Mouse (Mus musculus): ENCODE results near the gene Vmn1r85. TPM values are rescaled to one million over a fixed set of nuclear protein-coding genes. Genes with fewer than 3 reads are reported as not detected.

The Vmn1r85 gene
- not detected in 4 replicates for total RNA-seq (2023)

DNA sequence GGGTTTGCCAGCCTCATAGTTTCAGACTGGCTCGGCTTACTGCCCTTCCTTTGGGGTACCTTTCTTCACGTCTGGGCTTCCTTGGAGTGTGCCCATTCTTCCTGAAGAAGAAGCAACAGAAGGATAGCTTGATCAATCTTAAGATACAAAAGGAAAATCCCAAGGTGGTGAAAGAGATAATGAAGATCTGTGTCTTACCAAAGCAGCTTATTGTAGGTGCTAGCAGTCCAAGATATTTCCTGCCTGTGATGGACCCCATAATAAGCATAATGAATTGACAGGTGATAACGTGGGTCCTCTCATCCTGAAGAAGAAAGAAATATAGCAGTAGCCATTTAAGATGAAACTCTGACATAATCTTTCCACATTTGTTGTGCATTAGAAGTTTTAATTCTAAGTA is at the start of gene Vmn1r85:
Gene Vmn1r85, minus strand, starts transcription at position 101 of the 400 bp plus-strand sequence.

GRCm38 (mm10) chr7:13140057-13140456 is 45.1 kb upstream of the Vmn1r85 start, which contains the start of gene Vmn1r87:
Vmn1r87 (minus strand) TSS chr7:13140157.

GRCm38 (mm10) chr7:13119817-13120216 is 24.8 kb upstream of the Vmn1r85 start, which contains the start of gene Vmn1r86:
Vmn1r86 (minus strand) TSS chr7:13119917.

DNA sequence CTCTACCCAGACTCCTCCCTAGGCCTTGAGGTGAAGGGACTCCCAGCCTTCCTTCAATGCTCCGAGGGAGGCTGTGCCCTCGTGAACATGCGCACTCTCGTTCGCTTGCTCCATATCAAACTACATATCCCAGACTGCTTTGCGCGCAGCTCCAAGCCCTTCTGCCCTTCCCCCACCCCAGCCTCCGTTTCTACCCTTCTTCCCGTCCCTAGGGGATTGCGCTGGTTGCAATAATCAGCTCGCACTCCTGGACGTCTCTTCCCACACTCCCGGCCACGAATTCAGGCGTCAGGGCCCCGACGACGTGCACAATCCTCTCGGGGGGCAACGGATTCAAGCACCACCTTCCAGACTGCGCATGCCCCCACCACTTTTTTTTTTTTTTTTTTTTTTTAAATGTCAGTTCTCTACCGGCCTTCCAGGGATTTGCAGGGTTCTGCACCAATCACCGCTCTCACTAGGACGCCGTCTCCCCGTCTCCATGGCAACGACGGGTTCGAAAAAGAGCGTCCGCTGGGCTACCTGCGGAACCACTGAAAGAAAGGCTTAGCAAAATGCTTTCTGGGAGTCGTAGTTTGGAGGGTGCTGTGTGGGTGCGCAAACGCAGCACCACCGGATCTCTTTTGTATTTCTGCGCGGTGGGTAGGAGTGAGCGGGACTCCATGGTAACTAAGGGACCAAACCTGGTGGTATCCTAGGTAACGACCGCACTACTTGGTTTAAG is 40.5 kb downstream of the Vmn1r85 start, which contains the start of gene Mzf1:
Gene Mzf1, minus strand, starts transcription at position 478 of the 724 bp plus-strand sequence.

DNA sequence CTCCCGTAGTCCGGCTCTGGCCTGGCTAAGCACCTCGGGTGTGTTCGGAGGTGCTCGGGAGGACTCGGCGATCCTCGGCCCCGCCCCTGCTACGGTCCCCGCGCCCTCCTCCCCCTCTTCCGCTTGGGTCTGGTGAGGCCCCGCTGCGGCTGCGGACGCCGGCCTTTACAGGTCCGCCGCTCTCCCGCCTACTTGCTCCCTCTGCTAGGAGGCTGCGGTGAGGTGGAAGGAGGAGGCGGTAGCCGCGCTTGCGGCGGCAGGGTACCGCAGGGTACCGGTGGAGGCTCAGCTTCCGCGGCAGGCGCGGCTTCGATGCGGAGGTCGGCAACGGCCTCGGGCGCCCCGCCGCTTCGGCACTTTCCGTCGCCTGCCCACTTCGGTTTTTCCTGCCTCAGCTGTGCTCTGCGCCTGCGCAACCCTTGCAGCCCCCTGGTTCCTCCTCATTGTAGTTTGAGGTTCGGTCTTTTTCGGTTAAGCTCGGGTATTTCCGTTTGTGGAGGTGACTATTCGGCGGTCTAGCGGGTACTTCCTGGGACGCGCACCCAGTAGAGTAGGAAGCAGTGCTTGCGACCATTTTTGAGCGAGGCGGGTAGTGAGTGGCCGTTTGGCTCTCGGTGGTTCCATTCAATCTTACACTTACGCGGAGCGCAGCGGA is 56.9 kb downstream of the Vmn1r85 start, which contains the start of gene Ube2m:
Gene Ube2m, minus strand, starts transcription at position 375 of the 655 bp plus-strand sequence.

DNA sequence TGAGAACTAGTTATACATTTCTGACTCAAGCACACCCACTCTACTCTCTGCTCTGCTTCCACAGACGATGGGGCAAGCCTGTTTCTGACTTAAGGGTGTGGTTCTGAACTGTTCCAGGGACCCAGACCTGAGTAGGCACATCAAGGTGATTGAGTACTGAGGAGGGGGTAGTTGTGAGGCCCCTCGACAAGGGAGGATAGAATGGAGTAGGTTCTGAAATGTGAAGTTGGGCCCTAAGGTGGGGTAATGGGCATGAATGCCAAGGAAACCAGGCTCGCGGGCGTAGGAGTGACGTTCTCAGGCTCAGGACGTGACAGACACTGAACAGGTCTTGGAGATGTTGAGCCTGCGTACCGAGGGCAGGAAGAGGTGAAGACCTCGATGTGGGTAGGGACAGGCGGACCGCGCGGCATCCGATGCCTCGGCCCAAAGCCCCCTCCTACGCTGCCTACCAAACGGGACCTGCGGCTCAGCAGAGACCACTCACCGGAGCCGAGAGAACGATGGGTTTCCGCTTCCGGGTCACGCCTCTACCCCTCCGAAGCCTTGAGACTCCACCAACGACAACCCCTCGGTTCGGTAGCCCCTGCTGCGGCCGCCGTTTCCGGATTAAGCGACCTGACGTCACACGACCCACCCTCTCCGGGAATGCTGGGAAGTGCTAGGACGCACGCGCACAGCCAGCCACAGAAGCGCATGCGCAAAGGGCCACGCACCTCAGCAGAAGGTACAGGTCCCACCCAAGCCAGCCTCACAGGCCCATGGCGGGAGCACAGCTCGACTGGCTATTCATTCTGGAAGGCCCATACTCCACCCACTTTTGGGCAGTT is 60.6 kb downstream of the Vmn1r85 start, which contains the start of gene Chmp2a:
Gene Chmp2a, minus strand, starts transcription at position 660 of the 830 bp plus-strand sequence.

Other genes starting within 250 kb of the Vmn1r85 start
- 1.9 to 3.0 TPM (median 2.3 TPM) in 4 replicates for gene Zfp128, start 214.0 kb downstream of the Vmn1r85 start, total RNA-seq (2023)
- 12.8 to 15.4 TPM (median 13.6 TPM) in 4 replicates for gene Zscan22, start 197.4 kb downstream of the Vmn1r85 start, total RNA-seq (2023)
- 2,155 to 2,273 TPM (median 2,193 TPM) in 4 replicates for gene Rps5, start 172.9 kb downstream of the Vmn1r85 start, total RNA-seq (2023)
- gene Rnf225, start 167.8 kb downstream of the Vmn1r85 start, total RNA-seq (2023) = 1.2 to 1.7 TPM (median 1.3 TPM) in 4 replicates
- 2.9 to 6.0 TPM (median 3.5 TPM) in 4 replicates for gene Zfp324, start 129.3 kb downstream of the Vmn1r85 start, total RNA-seq (2023)
- 8.7 to 10.7 TPM (median 9.6 TPM) in 4 replicates for gene Zfp446, start 117.3 kb downstream of the Vmn1r85 start, total RNA-seq (2023)
- not detected in 4 replicates for gene Slc27a5, start 97.0 kb downstream of the Vmn1r85 start, total RNA-seq (2023)
- gene Trim28, start 96.1 kb downstream of the Vmn1r85 start, total RNA-seq (2023) = 351 to 392 TPM (median 373 TPM) in 4 replicates
- gene Zbtb45, start 85.1 kb downstream of the Vmn1r85 start, total RNA-seq (2023) = 3.9 to 9.9 TPM (median 5.9 TPM) in 4 replicates
- gene Chmp2a, start 60.4 kb downstream of the Vmn1r85 start, total RNA-seq (2023) = 88.1 to 101 TPM (median 92.6 TPM) in 4 replicates
- gene Ube2m, start 56.9 kb downstream of the Vmn1r85 start, total RNA-seq (2023) = 76.5 to 89.6 TPM (median 83.2 TPM) in 4 replicates
- gene Mzf1, start 40.4 kb downstream of the Vmn1r85 start, total RNA-seq (2023) = 0.45 to 0.75 TPM (median 0.56 TPM) in 4 replicates
- gene Vmn1r86, start 24.7 kb upstream of the Vmn1r85 start, total RNA-seq (2023) = not detected in 4 replicates
- gene Vmn1r87, start 45.0 kb upstream of the Vmn1r85 start, total RNA-seq (2023) = not detected in 4 replicates
- gene Vmn1r88, start 64.4 kb upstream of the Vmn1r85 start, total RNA-seq (2023) = 0.17 to 0.28 TPM (median 0.21 TPM) in 3 of 4 replicates, not detected in the other
- gene Vmn1r89, start 117.8 kb upstream of the Vmn1r85 start, total RNA-seq (2023) = not detected in 4 replicates
- gene Lig1, start 182.1 kb upstream of the Vmn1r85 start, total RNA-seq (2023) = 27.4 to 31.7 TPM (median 31.1 TPM) in 4 replicates
- 5.3 to 7.2 TPM (median 5.9 TPM) in 4 replicates for gene Zswim9, start 183.5 kb upstream of the Vmn1r85 start, total RNA-seq (2023)
- gene Pla2g4c, start 229.5 kb upstream of the Vmn1r85 start, total RNA-seq (2023) = 0.23 to 0.69 TPM (median 0.41 TPM) in 3 of 4 replicates, not detected in the other

All from B cell, adult 62 days (primary cell).